Mouse (Mus musculus): ENCODE results near the gene Mrpl21. TPM values are rescaled to one million over a fixed set of nuclear protein-coding genes. Genes with fewer than 3 reads are reported as not detected.

The Mrpl21 gene
- total and polyA plus RNA-seq, 2 experiments from 2014 or later = 65.7 to 93.8 TPM

DNA sequence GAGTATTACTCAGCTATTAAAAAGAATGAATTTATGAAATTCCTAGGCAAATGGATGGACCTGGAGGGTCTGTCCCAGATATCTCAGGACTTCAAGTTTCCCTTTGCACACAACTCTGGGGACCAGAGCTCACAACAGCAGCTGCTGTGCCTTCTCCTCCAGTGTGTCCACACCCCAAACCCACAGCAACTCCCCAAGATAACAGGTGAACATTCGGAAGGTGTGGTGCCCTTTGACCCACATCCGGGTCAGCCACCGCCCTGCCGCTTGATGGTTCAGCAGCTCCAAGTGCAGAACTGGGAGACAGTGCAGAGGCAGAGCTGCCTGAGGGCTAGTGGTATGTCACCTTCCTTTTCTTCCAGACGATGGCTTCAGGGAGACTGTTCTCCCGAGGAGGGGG is 12.5 kb downstream of the Mrpl21 start:
- H3K9ac ChIP-seq (replicated peaks; ENCODE audit: low read length) = no peak overlapping the region
- no peak overlapping the region for H3K4me3 ChIP-seq (ENCODE audit: low read length)
- no peaks in the 10 kb centered on the region for H3K27me3 ChIP-seq (ENCODE audit: insufficient read depth, low read length)
- H3K27ac ChIP-seq = no peak overlapping the region
- no peaks in the 10 kb centered on the region for H3K9me3 ChIP-seq (ENCODE audit: low read length)
- H3K4me2 ChIP-seq (ENCODE audit: low read depth, low read length) = no peak overlapping the region
- H3K4me1 ChIP-seq (ENCODE audit: insufficient read depth, low read length) = no peaks in the 10 kb centered on the region
- DNase-seq (ENCODE audit: low spot score) (no peak), ATAC-seq (no peak)
- no peak for TF ChIP-seq CTCF (IDR thresholded peaks at IDR 0.05; ENCODE audit: low read depth)
- peaks cover 11% of the 10 kb centered on the region for H3K36me3 ChIP-seq (ENCODE audit: insufficient read depth, low read length)
- WGBS = 87% methylated on average over 6 of the region's 6 CpGs

DNA sequence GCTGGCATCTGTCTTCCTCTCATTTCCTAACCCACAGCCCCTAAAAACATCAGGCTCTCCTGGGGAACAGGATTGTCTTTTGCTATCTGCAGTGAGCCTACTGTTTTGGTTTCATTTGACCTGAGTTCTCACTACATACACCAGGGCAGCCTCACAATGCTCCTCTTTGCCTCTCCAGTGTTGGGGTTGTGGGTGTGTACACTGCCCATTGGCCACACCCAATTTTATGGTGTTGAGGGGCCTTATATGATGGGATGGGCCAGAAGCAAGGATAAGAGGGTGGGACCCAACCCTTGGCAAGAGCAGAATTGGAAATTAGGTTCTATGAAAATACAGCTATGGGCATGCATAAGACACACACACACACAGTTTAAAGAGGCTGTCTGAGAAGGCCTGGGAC is 14.3 kb downstream of the Mrpl21 start:
- Histone ChIP-seq H3K4me1 (ENCODE audit: insufficient read depth, low read length) (no peaks in the 10 kb centered on the region), H3K4me3 (ENCODE audit: low read length) (no peak overlapping the region), H3K4me2 (ENCODE audit: low read depth, low read length) (no peak overlapping the region), H3K9me3 (ENCODE audit: low read length) (no peaks in the 10 kb centered on the region), H3K9ac (replicated peaks; ENCODE audit: low read length) (no peak overlapping the region), H3K27ac (no peak overlapping the region), H3K36me3 (ENCODE audit: insufficient read depth, low read length) (no peaks in the 10 kb centered on the region), H3K27me3 (ENCODE audit: insufficient read depth, low read length) (no peaks in the 10 kb centered on the region)
- ATAC-seq = no peak
- no peak for DNase-seq (ENCODE audit: low spot score)
- TF ChIP-seq CTCF (IDR thresholded peaks at IDR 0.05; ENCODE audit: low read depth) = no peak

DNA sequence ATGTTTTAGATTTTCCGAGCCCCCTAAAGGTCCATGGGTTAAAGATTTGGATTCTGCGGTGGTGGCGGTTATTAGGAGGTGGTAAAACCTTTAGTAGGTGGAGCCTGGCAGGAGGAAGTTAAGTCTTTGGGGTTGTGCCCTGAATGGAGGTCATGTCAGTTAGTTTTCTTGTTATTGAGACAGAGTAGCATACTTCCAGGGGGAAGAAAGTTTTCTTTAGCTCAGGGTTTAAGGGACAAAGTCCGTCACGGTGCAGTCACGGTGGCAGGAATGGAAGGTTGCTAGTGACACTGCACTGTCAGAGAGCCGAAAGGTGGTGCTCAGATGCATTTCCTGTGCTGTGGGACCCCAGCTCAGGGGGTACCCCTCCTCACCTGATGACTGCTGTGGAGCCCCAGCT is 15.1 kb downstream of the Mrpl21 start:
- H3K9me3 ChIP-seq (ENCODE audit: low read length) = no peaks in the 10 kb centered on the region
- no peaks in the 10 kb centered on the region for H3K36me3 ChIP-seq (ENCODE audit: insufficient read depth, low read length)
- no peak overlapping the region for H3K27ac ChIP-seq
- H3K4me3 ChIP-seq (ENCODE audit: low read length) = no peak overlapping the region
- ATAC-seq (no peak), DNase-seq (ENCODE audit: low spot score) (no peak)
- H3K4me1 ChIP-seq (ENCODE audit: insufficient read depth, low read length) = no peaks in the 10 kb centered on the region
- H3K27me3 ChIP-seq (ENCODE audit: insufficient read depth, low read length) = no peaks in the 10 kb centered on the region
- no peak for TF ChIP-seq CTCF (IDR thresholded peaks at IDR 0.05; ENCODE audit: low read depth)
- H3K4me2 ChIP-seq (ENCODE audit: low read depth, low read length) = no peak overlapping the region
- no peak overlapping the region for H3K9ac ChIP-seq (replicated peaks; ENCODE audit: low read length)
- 88% methylated on average over 7 of the region's 7 CpGs for WGBS

DNA sequence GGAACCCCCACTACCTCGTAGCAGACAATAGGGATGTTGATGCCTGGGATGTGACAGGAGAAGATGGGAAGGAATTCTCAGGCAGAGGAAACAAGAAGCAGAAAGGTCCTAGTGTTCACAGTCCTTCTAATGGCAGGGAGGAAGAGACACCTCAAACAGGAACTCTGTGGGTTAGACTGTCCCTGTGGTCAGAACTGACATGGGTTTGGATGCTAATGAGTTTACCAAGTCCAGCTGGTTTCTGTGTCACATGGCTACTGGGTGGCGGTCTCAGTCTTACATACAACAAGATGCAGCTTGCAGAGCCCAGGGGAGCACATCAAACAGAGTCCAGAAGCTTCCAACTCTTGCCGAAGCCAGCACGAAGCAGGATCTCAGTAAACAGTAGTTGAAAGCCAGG is 21.3 kb downstream of the Mrpl21 start:
- H3K9me3 ChIP-seq (ENCODE audit: low read length) = no peaks in the 10 kb centered on the region
- DNase-seq (ENCODE audit: low spot score) (no peak), ATAC-seq (no peak)
- no peaks in the 10 kb centered on the region for H3K4me1 ChIP-seq (ENCODE audit: insufficient read depth, low read length)
- no peak overlapping the region for H3K27ac ChIP-seq
- no peak overlapping the region for H3K4me3 ChIP-seq (ENCODE audit: low read length)
- no peaks in the 10 kb centered on the region for H3K27me3 ChIP-seq (ENCODE audit: insufficient read depth, low read length)
- no peak overlapping the region for H3K4me2 ChIP-seq (ENCODE audit: low read depth, low read length)
- WGBS = 72% methylated on average over 4 of the region's 4 CpGs
- no peaks in the 10 kb centered on the region for H3K36me3 ChIP-seq (ENCODE audit: insufficient read depth, low read length)
- no peak overlapping the region for H3K9ac ChIP-seq (replicated peaks; ENCODE audit: low read length)
- TF ChIP-seq CTCF (IDR thresholded peaks at IDR 0.05; ENCODE audit: low read depth) = no peak

DNA sequence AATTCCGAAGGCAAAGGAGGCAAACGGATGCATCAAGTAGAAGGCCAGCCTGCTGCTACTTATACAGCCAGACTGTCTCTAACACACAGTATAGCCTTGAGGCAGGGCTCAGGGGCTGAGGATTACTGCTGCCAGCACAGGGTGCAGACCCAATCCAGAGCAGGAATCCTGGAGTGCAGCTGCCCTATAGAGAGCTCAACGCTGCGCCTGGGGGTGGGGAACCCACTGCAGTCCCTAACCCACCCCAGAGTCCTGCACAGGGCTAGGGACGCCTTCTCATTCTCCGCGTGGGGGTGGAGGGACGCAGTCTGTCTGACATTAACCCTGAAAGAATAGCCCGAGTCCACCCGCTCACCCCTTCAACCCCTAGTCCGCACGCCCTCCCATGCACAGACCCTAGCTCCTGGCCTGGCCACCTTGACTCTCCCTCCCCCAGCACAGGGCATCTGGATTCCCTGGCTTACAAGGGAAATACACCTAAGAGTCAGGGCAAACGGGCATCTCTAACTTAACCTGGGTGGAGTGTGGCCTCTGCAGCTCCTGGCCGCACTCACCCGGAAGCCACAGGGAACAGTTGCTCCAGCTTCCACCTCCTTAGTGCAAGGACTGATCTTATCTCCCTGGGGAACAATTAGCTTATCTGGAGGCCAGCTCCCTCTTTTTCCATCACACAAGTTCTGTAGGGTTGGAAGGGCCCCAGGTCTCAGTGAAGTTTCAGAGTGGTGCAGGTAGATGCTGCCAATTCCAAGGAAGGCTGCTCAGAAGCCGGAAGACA is 24.7 kb downstream of the Mrpl21 start:
- no peaks in the 10 kb centered on the region for H3K4me1 ChIP-seq (ENCODE audit: insufficient read depth, low read length)
- H3K27ac ChIP-seq = no peak overlapping the region
- H3K4me2 ChIP-seq (ENCODE audit: low read depth, low read length) = no peak overlapping the region
- WGBS = 56% methylated on average over 16 of the region's 16 CpGs
- H3K27me3 ChIP-seq (ENCODE audit: insufficient read depth, low read length) = no peaks in the 10 kb centered on the region
- H3K9me3 ChIP-seq (ENCODE audit: low read length) = no peaks in the 10 kb centered on the region; the same call in 1 of the 2 replicates
- H3K4me3 ChIP-seq (ENCODE audit: low read length) = no peak overlapping the region
- no peak overlapping the region for H3K9ac ChIP-seq (replicated peaks; ENCODE audit: low read length)
- TF ChIP-seq CTCF (IDR thresholded peaks at IDR 0.05; ENCODE audit: low read depth) = no peak
- no peak for ATAC-seq
- DNase-seq (ENCODE audit: low spot score) = no peak
- no peaks in the 10 kb centered on the region for H3K36me3 ChIP-seq (ENCODE audit: insufficient read depth, low read length)

DNA sequence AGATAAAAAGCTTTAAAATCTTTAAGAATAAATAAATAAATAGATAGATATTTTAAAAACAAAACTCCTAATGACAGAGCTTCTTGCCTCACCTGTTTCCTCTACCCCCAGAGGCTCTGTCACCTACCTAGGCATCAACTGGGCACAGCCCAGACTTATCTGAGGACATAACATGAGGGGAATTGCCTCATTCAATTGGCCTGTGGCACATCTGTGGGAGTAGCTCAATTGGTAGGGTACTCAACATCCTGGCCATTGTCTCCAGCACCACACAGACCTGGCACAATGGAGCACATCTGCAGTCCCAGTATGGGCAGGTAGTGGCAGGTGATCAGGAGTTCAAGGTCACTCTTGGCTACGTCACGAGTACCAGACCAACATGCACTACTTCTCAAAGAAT is 36.6 kb downstream of the Mrpl21 start:
- H3K9me3 ChIP-seq (ENCODE audit: low read length) = no peaks in the 10 kb centered on the region
- no peak overlapping the region for H3K4me2 ChIP-seq (ENCODE audit: low read depth, low read length)
- TF ChIP-seq CTCF (IDR thresholded peaks at IDR 0.05; ENCODE audit: low read depth) = no peak
- H3K27me3 ChIP-seq (ENCODE audit: insufficient read depth, low read length) = peaks cover 13% of the 10 kb centered on the region
- peaks cover 12% of the 10 kb centered on the region for H3K4me1 ChIP-seq (ENCODE audit: insufficient read depth, low read length)
- no peak for DNase-seq (ENCODE audit: low spot score)
- H3K4me3 ChIP-seq (ENCODE audit: low read length) = no peak overlapping the region
- no peak for ATAC-seq
- H3K9ac ChIP-seq (replicated peaks; ENCODE audit: low read length) = no peak overlapping the region
- H3K27ac ChIP-seq = no peak overlapping the region
- H3K36me3 ChIP-seq (ENCODE audit: insufficient read depth, low read length) = no peaks in the 10 kb centered on the region
- WGBS = 81% methylated on average over 2 of the region's 2 CpGs

DNA sequence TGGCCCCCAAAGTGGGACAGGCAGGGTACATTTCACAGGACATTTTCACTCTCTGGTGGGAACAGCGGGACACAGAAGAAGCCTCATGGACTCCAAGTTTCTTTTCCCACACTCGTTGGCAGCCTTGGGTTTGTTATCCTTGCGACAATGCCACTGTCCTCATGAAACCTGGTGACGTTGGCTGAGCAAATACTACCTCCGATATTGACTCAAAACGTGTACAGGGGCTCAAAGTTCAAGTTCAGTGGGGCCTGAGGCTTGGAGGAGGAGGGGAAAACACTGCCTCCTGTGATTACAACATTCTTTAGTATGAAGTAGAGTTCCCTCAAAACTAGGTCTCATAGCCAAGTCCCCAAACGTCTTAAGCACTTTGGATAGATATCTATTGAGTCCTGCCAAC is 37.4 kb downstream of the Mrpl21 start:
- Histone ChIP-seq H3K27ac (no peak overlapping the region), H3K4me3 (ENCODE audit: low read length) (no peak overlapping the region), H3K9me3 (ENCODE audit: low read length) (no peaks in the 10 kb centered on the region), H3K9ac (replicated peaks; ENCODE audit: low read length) (no peak overlapping the region), H3K4me2 (ENCODE audit: low read depth, low read length) (no peak overlapping the region), H3K36me3 (ENCODE audit: insufficient read depth, low read length) (no peaks in the 10 kb centered on the region), H3K4me1 (ENCODE audit: insufficient read depth, low read length) (peaks cover 15% of the 10 kb centered on the region), H3K27me3 (ENCODE audit: insufficient read depth, low read length) (peaks cover 13% of the 10 kb centered on the region)
- 78% methylated on average over 7 of the region's 7 CpGs for WGBS
- DNase-seq (ENCODE audit: low spot score) (no peak), ATAC-seq (no peak)
- TF ChIP-seq CTCF (IDR thresholded peaks at IDR 0.05; ENCODE audit: low read depth) = no peak

All from hindbrain, postnatal 0 days (tissue).